Mouse (Mus musculus) testis, postnatal 10 days (tissue): ENCODE measurements at regions not wholly inside any gene's neighbourhood (a gene's known extent, or its start where the extent isn't known, plus 50 kb on each side); places are given as distances from the start of the nearest gene placed in this dataset.

Experiments used
- DNase-seq: peaks from one replicate; pipeline ENCODE4 v3.0.0; 2021; ENCODE audit warnings: low spot score

DNA sequence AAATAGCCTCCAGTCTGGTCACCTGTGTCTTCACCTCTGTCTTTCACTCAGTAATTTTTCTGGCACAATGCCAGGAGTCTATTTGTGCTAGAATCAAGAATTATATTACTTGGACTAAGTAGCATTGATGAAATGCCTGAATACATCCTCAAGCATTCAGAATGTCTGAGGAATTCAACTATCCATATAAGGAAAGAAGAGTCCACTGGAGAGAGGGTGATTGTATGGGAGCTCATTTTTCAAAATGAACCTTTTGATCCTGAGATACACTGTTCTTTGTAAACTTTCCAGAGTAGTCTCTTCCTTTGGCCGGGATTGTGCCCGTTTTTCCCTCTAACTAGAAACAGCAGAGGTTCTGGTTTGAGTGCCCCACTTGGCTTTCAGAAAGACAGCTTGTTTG, 367.0 kb upstream of the Kif18a start:
- no peak for DNase-seq

DNA sequence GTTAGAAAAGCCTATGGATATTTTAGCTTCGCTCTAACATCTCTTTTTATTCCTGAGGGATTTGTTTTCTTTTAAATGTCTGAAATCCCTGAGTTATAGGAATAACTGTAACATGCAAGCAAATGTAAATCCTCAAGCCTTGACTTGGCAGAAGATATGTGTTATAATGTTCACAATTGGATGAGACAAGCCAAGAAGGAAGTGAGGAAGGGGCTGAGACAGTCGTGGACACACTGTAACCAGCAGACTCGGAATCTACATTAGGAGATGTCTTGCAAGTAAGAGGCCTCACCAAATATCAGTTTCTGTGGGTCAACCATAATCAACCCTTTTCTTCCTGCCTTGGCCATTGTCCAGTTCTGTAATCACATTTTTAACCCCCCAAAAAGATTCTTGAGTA, 366.6 kb upstream of the Kif18a start:
- no peak for DNase-seq

DNA sequence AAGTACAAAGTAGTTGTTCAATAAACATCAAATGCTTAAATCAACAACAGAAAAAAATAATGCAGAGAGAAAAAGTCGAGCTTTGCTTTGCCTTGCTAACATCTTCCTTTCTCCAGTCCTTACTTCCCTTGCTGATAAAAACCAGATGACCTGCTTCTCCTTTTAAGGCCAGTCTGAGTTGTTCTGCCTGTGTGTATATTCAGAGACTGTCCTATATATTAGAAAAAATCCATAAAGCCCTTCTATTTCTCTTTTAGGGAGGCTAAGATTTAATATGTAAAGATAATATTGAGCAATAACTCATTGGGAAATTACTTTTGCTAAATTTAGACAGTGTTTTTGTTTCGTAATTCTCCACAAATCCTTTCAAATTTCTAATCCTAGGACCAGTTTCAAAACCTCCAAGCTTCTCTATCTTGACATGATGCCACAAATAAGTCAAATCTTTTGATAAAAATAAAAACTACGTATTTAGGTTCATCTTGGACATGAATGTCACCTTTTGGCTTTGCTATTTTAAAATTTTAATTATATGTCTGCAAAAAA, 361.0 kb upstream of the Kif18a start:
- DNase-seq, result no peak

DNA sequence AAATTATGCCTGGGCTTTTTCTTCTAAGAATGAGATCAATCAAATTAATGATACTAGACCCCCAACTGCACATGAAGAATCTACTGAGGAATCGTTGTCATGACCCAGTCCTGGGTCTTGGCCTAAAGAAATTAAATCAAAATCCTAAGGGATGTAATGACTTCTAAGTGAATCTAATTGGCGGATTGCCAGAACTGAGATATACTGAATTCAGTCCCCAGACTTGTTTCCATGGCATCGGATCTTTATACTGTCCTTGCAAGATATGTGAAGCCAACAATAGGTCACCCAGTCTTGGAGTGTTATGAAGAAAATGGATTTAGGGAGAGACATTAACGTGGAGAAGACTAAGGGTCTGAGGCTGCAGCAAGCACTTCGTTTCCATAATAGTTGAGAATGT, 360.4 kb upstream of the Kif18a start:
- no peak for DNase-seq

DNA sequence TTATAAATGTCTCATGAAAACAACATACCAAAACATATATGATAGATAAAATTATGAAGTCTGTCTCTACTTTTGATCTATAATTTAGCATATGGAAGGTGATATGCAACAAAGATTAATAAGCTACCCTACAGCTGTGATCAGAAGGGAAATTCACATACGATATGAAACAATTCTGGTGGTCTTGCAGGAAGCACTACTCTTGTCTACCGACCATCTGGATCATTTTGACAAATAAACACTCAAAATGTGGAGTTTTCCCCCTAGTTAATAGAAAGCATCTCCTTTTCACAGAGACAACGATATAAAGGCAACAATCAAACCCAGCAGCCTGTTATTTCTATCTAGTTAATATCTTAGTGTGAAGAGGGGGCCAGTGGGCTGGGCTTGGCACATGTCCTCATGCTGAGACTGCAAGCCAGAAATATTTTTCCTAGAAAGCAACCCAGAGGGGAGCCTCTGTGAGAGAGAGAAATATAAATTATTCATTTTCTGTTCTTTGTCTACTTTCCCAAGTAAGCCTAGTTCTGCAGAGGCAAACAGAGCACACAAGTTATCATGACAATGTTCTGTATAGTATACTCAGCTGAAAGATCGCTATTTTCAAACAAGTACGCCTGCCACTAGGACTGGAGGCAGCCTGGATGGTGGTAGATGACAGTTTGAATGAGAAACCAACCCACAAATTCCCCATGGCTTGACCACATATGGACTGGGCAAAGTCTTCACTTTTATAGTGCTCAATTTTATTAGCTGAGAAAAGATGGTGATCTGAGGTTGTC, 344.4 kb upstream of the Kif18a start:
- DNase-seq, result no peak

DNA sequence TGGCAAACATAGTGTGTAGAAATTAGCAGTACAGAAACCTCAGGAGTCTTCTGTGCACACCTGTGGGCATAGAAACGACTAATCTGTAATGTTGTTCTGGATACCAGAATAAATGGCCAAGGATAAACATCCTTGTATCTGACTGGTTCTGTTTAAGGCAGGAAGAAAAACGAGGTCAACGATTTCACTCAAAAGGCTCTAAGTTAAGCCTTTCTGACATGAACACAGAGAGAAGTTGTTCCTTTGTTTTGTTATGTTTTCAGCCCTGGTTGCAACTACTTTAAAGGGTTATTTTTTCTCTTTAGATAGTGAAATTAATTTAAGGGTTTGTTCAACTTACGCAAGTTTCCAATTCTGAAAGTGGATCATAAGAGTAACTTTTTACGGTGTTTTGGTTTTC, 299.6 kb upstream of the Kif18a start:
- DNase-seq, result no peak

DNA sequence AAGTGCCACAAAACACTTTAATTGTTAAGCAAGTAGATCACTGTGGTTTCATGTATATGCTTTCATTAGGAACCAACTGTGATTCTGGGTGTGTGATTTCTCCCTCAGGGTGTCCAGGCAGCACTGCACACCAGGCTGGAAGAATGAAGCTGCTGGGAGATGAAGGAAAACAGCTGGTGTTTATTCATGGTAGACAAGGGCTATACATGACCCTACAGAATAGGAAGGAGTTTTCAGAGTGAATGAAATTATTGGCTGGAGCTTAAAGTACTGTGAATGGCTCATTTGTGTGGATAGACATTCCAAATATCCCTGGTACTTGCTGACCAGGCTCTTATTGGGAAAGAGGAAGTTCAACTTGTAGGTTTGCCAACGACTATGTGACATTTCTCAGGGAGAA, 264.3 kb upstream of the Kif18a start:
- DNase-seq, result no peak

DNA sequence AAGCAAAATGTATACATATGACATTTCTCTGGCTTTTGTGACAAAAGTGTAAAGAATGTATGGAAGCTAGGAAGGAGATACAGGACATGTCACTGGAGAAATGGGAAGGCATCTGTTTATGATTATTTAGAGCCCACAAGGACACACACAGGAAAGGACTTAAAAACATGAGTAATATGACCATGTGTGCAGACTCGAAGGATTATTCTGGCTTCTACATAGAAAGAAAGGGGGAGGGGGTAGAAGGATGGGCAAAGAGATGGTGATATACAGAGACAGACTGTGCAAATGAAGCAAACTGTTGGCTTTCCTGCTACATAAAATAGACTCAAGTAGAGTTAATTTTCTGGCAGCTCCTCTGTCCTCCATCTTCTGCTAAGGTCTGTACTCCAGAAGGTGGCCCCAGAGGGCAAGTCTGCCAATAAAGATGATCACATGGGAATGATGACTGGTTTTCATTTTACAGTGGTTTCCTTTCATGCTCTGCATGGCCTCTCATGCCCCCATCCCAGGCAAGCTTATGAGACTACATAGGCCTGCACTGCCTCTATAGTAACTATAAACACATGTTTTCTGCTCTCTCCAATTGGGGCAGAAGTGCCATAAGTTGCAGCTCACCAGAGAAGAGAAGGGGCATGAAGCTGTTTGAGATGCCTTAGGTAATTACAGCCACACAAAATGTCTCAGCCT, 263.4 kb upstream of the Kif18a start:
- DNase-seq, result no peak

DNA sequence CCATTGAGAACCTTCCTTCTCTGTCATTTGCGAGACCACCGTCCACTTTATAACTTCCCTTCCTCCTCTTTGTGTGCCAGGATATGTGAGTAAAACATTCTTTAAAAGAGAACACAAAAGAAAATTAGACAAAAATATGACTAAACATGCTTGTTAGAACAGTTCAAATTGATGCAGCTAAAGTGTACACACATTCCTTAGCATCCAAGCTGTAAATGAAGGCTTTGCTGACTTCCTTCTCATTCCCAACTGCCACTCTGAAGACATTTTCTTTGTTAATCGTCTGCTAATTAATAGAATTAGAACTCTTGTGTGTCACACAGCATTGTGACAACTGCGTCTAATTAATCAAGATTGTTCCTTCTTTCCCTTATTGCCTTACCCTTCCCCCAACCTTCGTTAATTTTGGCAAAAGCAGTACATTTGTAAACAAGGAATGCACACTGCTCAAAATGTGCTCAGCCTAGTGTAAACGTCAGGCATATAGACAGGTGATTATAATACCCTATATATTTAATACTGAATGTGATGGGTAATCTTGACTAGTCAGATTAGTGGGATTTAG, 242.3 kb upstream of the Kif18a start:
- no peak for DNase-seq
